Mouse (Mus musculus) cerebellum, postnatal 36 days (tissue): ENCODE data around the gene Syn2.

ENCODE experiments used
- DNase-seq, 2 experiments: peaks; one replicate each; pipeline ENCODE4 v3.0.0; 2021 to 2022; ENCODE audit warnings: mixed read lengths in 2 of 2

The Syn2 gene

GRCm38 (mm10) chr6:115134501-115135331 is at the start of gene Syn2:
Syn2 (plus strand) TSS chr6:115134902.
- DNase-seq = peak; percentile 94 to 96

DNA sequence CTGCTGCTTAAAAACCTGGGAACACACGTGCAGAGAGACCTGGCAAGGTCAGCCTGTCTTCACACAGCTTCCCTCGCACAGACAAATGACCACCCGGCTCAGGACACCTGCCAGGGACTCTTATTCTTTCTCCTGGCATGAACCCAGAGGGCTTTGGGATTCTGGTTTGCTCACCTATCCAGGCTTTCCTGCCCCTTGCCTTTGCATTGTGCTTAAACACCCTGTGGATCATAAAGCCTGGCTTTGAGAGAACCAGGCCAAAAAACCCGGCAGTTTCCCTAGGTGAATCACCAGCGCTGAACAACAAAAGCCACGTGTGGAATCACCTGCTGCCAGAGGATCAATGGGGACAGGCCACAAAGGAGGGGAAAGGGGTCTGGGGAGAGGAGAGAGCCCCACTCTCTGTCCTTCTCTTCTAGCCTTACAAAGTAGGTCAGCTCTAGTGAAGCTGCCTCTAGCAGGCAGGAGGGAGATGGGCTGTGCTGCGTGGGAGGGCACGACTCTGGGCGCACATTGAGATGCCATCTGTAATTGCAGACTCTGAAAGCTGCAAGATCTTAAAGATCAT is 49.3 kb upstream of the Syn2 start:
- DNase-seq = peak; percentile 79 to 82

GRCm38 (mm10) chr6:115088314-115089106 is 46.2 kb upstream of the Syn2 start:
- DNase-seq = no peak

DNA sequence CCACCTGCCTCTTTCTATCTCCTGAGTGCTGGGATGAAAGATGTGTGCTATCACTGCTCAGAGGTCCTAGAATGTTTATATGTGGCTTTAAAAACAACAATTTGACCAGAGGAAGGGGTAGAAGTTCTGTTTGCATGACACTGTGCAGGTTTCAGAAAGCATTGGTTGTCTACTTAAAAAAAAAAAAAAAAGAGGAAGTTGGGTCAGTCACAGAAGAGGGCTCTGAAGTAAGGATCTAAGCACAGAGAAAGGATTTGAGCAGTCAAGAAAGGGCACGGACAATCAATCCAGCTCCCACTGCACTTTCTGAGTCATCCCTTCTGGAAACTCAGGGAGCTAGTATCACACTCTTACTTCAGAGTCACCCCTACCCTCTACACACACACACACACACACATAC is 43.0 kb upstream of the Syn2 start:
- no peak for DNase-seq

GRCm38 (mm10) chr6:115102542-115102941 is 32.2 kb upstream of the Syn2 start:
- DNase-seq = no peak

- DNase-seq = no peak
Observed at GRCm38 (mm10) chr6:115111426-115111825, 23.3 kb upstream of the Syn2 start.

- DNase-seq = no peak
Observed at GRCm38 (mm10) chr6:115122181-115122580, 12.5 kb upstream of the Syn2 start.

GRCm38 (mm10) chr6:115123262-115124201 is 11.2 kb upstream of the Syn2 start:
- peak; percentile 30 to 36 for DNase-seq

- peak; percentile 89 to 94 for DNase-seq
Observed at GRCm38 (mm10) chr6:115124675-115125357, 9.9 kb upstream of the Syn2 start.

- DNase-seq = no peak
Observed at GRCm38 (mm10) chr6:115125358-115125720, 9.4 kb upstream of the Syn2 start.

- DNase-seq = peak; percentile 15 to 22
Observed at GRCm38 (mm10) chr6:115126232-115126785, 8.4 kb upstream of the Syn2 start.

DNA sequence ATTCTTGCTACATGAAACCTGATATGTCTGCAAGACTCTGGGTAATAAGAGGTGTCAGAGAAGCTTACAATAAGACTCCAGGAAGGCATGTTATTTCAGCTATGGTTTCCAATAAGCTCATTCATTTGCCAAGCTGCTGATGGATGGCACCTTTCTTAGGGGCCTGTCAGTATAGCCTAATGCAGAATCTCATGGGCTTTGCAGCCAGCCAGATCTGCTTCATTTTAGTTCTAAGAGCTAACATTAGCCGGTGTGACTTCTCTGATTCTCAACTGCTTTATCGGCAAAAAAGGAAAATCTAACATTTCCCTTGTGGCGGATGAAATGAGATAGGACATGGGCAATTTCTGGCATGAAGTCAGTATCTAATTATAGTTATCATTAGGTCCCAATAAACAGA is 7.9 kb upstream of the Syn2 start:
- DNase-seq = no peak

DNA sequence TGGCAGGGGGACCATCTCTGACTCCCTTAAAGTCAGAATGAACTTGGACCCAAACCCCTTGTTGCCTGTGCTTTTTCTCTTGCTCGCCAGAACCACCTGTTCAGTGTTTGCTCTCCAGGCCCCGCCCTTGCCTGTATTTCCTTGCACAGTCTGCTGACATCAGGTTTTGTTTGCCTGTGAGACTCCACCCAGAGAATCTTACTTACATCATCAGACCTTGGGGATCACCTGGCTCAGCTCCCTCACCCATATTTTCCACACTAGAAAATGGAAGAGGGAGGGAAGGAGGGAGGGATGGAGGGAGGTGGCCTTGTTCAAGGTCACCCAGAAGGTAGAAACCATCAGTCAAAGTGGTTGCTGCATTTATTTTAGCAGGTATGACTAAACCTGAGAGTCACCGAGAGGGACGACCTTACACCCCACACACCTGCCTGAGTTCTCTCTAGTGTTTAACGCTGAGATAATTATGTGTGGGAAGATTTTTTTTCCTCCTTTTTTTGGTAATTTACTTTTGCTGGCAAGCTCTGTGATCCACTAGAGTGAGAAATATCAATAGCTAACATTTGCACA is 7.4 kb upstream of the Syn2 start:
- DNase-seq = no peak

DNA sequence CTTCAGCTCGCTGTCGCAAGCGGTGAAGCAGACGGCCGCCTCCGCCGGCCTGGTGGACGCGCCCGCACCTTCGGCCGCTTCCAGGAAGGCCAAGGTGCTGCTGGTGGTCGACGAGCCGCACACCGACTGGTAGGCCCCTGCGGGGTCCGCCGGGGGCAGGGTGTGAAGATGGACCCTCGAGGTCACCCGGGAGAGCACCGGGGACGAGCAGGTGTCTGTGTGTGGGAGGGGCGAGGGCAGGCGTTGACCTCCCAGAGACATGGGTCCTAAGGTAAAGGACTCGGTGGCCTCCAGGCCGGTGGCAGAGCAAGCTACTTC is 589 bp downstream of the Syn2 start:
- DNase-seq = peak in 1 of 2 experiments; percentile 42

- DNase-seq = no peak
Observed at GRCm38 (mm10) chr6:115136156-115136555, 1.5 kb downstream of the Syn2 start.

- no peak for DNase-seq
Observed at GRCm38 (mm10) chr6:115141446-115141845, 6.7 kb downstream of the Syn2 start.

DNA sequence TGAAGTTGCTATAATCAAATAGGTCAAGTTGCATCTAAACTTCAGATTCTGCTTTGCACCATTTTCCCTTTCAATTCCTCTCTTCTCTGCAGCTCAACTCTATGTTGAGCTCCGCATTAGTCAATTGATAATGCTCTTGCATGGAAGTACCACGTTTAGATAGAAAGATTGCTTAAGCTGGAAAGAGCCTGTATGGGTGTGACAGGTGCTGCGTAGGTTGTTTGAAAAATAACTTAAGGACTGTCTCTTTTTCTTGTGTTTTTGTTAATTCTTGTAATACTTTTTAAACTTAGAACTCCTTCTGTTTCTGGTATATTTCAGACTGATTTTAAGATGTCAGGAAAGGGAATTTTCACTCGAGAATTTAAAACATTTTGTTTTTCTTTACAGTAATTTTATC is 26.5 kb downstream of the Syn2 start:
- DNase-seq = no peak

- no peak for DNase-seq
Observed at GRCm38 (mm10) chr6:115165863-115166470, 31.3 kb downstream of the Syn2 start.

DNA sequence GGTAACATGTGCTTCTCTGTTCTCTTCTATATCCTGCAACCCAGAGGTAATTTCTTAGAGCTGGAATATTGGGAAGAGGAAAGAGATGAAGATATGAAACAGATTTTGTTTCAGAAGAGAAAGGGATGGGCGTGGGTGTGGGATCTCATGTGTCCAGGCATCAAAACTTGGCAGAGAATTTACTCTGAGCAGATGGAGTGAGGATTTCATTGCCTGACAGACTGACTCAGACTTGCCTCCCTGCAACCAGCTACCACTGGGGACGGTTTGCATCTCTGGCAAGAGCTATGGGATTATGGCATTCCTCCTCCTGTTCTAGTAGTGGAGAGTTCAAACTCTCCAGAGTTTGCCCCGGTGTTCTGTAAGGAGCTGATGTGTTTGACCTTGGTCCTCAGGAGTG is 34.2 kb downstream of the Syn2 start:
- peak; percentile 69 to 78 for DNase-seq

DNA sequence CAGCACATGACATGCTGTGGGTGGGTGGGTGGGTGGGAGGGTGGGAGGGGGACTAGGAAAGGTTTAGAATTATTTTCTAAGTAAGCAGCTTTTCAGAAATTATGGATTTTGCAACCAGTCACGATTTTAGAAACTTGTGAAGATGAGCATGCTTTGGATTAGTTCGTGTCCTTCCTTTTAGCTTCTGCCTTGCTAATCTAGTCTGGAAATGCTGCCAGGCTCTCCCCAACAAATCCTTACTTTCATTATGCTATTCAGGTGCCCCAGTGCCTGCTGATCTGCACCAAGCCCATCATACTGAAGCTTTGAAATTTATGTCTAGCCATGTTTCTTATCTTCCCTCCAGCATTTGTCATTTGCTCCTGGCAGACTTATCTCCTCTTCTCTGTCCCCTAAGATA is 34.8 kb downstream of the Syn2 start:
- DNase-seq = no peak

DNA sequence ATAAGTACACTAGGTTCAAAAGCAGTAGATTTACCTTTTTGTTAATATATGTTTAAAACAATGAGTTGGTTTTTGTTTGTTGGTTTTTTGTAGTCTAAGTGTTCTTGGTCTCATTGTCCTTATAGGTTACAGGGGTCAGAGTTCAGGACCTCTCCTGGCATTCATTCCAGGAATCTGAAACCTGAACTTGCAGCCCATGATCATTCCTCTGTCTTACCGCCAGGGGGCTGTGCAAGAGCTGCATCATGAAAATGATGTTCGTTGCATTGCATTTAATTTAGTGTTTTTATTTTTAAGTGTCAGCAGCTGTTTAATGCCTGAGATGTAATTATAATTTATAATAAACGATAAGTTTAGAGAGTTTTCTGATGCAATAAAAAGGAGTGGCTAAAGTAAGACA is 40.1 kb downstream of the Syn2 start:
- no peak for DNase-seq
